Comparison of ENCODE assay signal across 8 mouse cellular contexts in the genomic region with DNA sequence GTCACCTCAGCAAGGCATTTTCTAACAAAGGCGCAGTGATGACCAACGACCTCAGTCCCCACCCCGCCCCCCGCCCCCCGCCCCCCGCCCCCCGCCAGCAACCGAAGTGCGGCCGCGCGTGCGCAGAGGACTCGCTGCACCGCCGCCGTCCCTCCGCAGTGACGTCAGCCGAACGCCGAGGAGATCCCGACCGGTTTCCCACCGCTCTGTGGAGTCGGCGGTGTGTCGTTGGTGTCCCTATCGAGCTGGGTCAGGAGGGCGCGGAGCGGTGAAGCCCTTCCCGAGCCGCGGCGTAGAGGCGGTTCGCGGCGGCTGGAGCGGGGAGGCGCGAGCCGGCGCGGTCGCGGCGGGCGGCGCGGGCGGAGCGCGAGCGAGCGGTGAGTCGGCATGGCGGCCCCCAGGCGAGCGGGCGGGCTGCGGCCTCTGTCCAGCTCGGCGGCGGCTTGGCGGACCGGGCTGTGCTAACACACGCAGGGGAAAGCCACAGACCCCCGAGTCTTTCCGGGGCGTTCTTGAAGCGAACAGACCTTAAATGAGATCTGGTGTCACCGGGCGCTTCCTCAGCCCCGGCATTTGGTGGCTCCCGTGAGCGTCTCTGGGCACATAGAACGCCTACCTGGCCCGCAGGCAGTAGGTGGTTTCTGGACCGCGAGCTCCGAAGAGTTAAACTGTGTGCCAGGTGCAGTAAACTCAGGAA. TPM values are rescaled to one million over a fixed set of nuclear protein-coding genes. Genes with fewer than 3 reads are reported as not detected.
A peak's percentile ranks its signal among the peaks of the same experiment; 100 is the strongest.
DNase-seq lines count a peak whose midpoint lies in the region; ATAC-seq lines count a peak whose summit lies in the region.

A gene (plus strand): TSS at position 158 of the 697 bp plus-strand sequence.

- DNase-seq in ZHBTc4 (ENCODE audit: low read depth, low spot score): peak; percentile 92
- peak; percentile 57 to 74 for DNase-seq in gastrocnemius, adult 8-10 months (ENCODE audit: low spot score in 2 of 2)
- DNase-seq in induced T-regulatory cell, adult 2 months (ENCODE audit: low read depth): peak; percentile 76
- peak; percentile 20 to 73 for DNase-seq in left cerebral cortex, adult 9 months (ENCODE audit: low spot score in 2 of 2)
- DNase-seq in right cerebral cortex, postnatal 14 days: peak; percentile 88
- DNase-seq in urinary bladder, postnatal 36 days (ENCODE audit: low spot score in 2 of 2): peak; percentile 76 to 77

- peak; percentile 93 for ATAC-seq in common myeloid progenitor, adult 5-6 weeks (replicated peaks; ENCODE audit: low read depth, poor library complexity, severe bottlenecking)
- peak; percentile 90 for ATAC-seq in megakaryocyte progenitor cell, adult 5-6 weeks (replicated peaks; ENCODE audit: poor library complexity)

RNA-seq across cellular contexts. Expression of the gene that starts here (rescaled TPM):
- total RNA-seq in common myeloid progenitor, adult 5-6 weeks (2017): 17.3 and 21.2 TPM in 2 replicates
- 1 to 10 TPM; 2.7 to 3.5 (median 3.3) TPM for total RNA-seq in gastrocnemius, adult 8-10 months (2022)
- 11.3 and 17.8 TPM in 2 replicates for total RNA-seq in megakaryocyte progenitor cell, adult 5-6 weeks (2015)
- 10.7 and 14.6 TPM in 2 replicates for total RNA-seq in megakaryocyte progenitor cell, adult 5-6 weeks (2017)

Comparison
In these comparisons a context has a peak if more than half of its experiments do, and no peak if none do; other contexts are left out.
1. Peak in every context shown above with its lines: DNase-seq and ATAC-seq.